Mouse (Mus musculus): Measurements from ENCODE around the gene Rpp38. TPM values are rescaled to one million over a fixed set of nuclear protein-coding genes. Genes with fewer than 3 reads are reported as not detected.

Gene Rpp38
- total and polyA plus RNA-seq, 3 experiments, result 9.9 to 16.6 TPM; not detected in 1

DNA sequence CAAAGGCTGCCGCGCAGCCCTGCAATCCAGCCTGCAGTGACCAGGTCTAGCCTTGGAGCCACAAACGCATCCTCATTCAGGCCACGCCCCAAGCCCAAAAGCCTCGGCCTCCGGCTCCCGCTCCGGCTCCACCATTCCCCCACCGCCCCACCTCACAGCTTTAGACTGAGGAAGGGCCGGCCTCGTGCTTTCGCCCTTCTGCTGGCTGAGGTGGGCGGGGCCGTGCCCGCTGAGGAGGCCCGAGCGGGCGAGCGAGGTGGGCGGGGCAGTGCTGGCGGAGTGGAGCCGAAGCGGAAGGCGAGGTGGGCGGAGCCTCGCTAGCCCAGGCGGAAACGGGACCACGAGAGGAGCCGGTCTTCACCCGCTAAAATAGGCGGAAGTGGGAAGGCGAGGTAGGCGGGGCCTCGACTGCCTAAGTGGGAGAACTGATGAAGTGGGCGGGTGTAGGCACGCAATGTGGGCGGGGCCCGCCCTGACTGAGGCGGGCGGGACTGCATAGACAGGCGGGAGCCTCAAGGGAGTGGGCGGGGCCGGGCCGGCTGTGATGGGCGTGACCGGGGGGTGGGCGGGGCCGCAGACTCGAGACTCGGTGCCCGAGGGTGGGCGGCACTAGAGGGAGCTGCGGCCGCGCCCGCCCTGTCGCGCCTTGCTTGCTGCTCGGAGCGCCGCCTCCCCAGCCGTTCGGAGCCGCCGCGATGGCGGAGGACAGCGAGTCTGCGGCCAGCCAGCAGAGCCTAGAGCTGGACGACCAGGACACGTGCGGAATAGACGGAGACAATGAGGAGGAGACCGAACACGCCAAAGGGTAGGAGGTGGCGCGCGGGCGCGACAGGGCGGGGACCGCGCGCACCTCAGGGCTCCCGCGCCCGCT lies 48.6 kb downstream of the Rpp38 start, which contains the start of gene Nmt2:
Gene Nmt2 (plus strand): TSS at position 611 of the 871 bp plus-strand sequence.
- DNase-seq (ENCODE audit: low read depth, low spot score), result peak; percentile 100
- peaks cover 7 to 19% of the 10 kb centered on the region in 2 experiments for H3K4me1 ChIP-seq (ENCODE audit: control insufficient read depth in 1 of 2, insufficient read depth in 2 of 2, low read length in 2 of 2)

DNA sequence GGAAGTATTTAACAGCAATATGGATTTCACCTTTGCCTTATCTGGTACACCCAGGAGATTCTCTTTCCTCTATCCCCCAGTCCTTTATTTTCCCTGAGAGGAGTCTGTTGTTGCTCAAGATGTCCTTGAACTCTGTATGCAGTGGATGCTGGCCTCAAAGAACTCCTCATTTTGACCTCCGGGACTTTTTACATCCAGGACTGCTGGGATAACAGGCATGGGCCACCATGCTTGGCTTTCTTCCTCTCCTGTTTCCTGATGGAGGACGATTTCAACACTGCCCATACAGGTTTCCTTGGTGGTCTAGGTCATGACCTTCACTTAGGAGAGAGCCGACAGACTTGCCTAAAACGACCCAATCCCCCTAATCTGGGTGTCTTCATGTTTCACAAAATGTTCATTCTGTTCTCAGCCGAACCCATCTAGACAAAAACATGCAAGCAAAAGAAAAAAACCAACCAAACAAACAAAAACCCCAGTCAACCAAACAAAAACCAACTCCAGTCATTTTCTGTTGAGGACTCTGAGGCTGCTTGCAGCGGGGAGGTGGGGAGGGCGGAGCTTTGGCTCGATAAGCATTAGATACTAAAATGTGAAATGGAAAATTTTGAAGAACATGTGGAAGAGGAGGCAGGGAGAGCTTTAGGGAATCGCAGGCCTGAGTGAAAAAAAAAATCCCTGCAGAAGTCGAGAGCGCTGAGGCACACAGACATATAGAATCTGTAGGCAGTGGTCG lies 49.4 kb downstream of the Rpp38 start:
- no peak for TF ChIP-seq NRF1 (IDR thresholded peaks at IDR 0.05; ENCODE audit: insufficient read depth, low read depth, low read length, poor library complexity, severe bottlenecking)
- peak; percentile 78; the same call in 1 of the 2 replicates for TF ChIP-seq ZMIZ1 (IDR thresholded peaks at IDR 0.05; ENCODE audit: low read depth, low read length)
- TF ChIP-seq GATA1 (IDR thresholded peaks at IDR 0.05; ENCODE audit: low read depth, low read length), result peak; percentile 43
- TF ChIP-seq ZNF384 (IDR thresholded peaks at IDR 0.05; ENCODE audit: low read depth, low read length), result no peak
- peak in 1 of 2 experiments; percentile 60; a peak in 2 of 4 replicates for TF ChIP-seq POLR2A (IDR thresholded peaks at IDR 0.05; ENCODE audit: control insufficient read depth in 1 of 2, insufficient read depth in 1 of 2, low read depth in 1 of 2, low read length in 2 of 2, poor library complexity in 1 of 2)
- no peak for TF ChIP-seq MYC (IDR thresholded peaks at IDR 0.05; ENCODE audit: low read depth, low read length)
- TF ChIP-seq TBP (IDR thresholded peaks at IDR 0.05; ENCODE audit: low read depth, low read length), result 0 out of 2 replicates have a peak, but pooled peaks have one; percentile 53
- 0 out of 2 replicates have a peak, but pooled peaks have one; percentile 84 for TF ChIP-seq CHD1 (IDR thresholded peaks at IDR 0.05; ENCODE audit: low read depth, low read length)
- no peak for TF ChIP-seq MYB (IDR thresholded peaks at IDR 0.05; ENCODE audit: low read depth, low read length)
- no peak for TF ChIP-seq HCFC1 (IDR thresholded peaks at IDR 0.05; ENCODE audit: low read depth, low read length)
- peak in 1 of 2 experiments; percentile 13; a peak in 1 of 4 replicates for TF ChIP-seq EP300 (IDR thresholded peaks at IDR 0.05; ENCODE audit: low read depth in 1 of 2, low read length in 2 of 2)
- no peak for TF ChIP-seq ZKSCAN1 (IDR thresholded peaks at IDR 0.05; ENCODE audit: low read depth, low read length)
- DNase-seq (ENCODE audit: low read depth, low spot score), result peak; percentile 86
- H3K27me3 ChIP-seq (ENCODE audit: control insufficient read depth in 1 of 2, insufficient read depth in 2 of 2, low read length in 2 of 2), result no peaks in the 10 kb centered on the region
- peaks cover 7 to 19% of the 10 kb centered on the region in 2 experiments for H3K4me1 ChIP-seq (ENCODE audit: control insufficient read depth in 1 of 2, insufficient read depth in 2 of 2, low read length in 2 of 2)
- peak overlapping the region; percentile 88 for H3K27ac ChIP-seq (ENCODE audit: control insufficient read depth, low read depth, low read length)
- peak overlapping the region; percentile 64 to 73 for H3K4me3 ChIP-seq (ENCODE audit: control insufficient read depth in 1 of 2, insufficient read depth in 1 of 2, low read depth in 2 of 2, low read length in 2 of 2)
- peaks cover 0 to 26% of the 10 kb centered on the region in 2 experiments; a peak in 2 of 4 replicates for H3K36me3 ChIP-seq (ENCODE audit: control insufficient read depth in 1 of 2, insufficient read depth in 2 of 2, low read length in 2 of 2)
- peaks cover 19% of the 10 kb centered on the region for H3K79me2 ChIP-seq (ENCODE audit: control insufficient read depth, insufficient read depth, low read length, poor library complexity)
- H3K9ac ChIP-seq (ENCODE audit: control insufficient read depth, low read depth, low read length, poor library complexity, severe bottlenecking), result peak overlapping the region; percentile 76
- H3K9me3 ChIP-seq (replicated peaks; ENCODE audit: insufficient read depth, low read length), result no peaks in the 10 kb centered on the region

More for the DNA sequence above, 48.6 kb downstream of the Rpp38 start, which contains the start of gene Nmt2:
- TF ChIP-seq MAX (IDR thresholded peaks at IDR 0.05; ENCODE audit: low read length) (peak; percentile 72; the same call in 1 of the 2 replicates), SIN3A (IDR thresholded peaks at IDR 0.05; ENCODE audit: low read length) (peak; percentile 83), ZNF384 (IDR thresholded peaks at IDR 0.05; ENCODE audit: low read depth, low read length) (no peak), RAD21 (IDR thresholded peaks at IDR 0.05; ENCODE audit: low read depth, low read length) (no peak), POLR2AphosphoS2 (IDR thresholded peaks at IDR 0.05; ENCODE audit: low read length) (peak; percentile 56; the same call in 1 of the 2 replicates), MAZ (IDR thresholded peaks at IDR 0.05; ENCODE audit: low read depth, low read length) (peak; percentile 77; the same call in 1 of the 2 replicates), POLR2A (IDR thresholded peaks at IDR 0.05; ENCODE audit: control insufficient read depth in 1 of 2, insufficient read depth in 1 of 2, low read depth in 1 of 2, low read length in 2 of 2, poor library complexity in 1 of 2) (peak; percentile 60 to 62; a peak in 3 of 4 replicates), CTCF (IDR thresholded peaks at IDR 0.05 in 2 of 3, conservative IDR thresholded peaks at IDR 0.05 in 1 of 3; ENCODE audit: control insufficient read depth in 1 of 3, insufficient read depth in 1 of 3, low read depth in 2 of 3, low read length in 3 of 3, poor library complexity in 1 of 3, severe bottlenecking in 1 of 3) (no peak; a peak in 1 of 6 replicates), NRF1 (IDR thresholded peaks at IDR 0.05; ENCODE audit: insufficient read depth, low read depth, low read length, poor library complexity, severe bottlenecking) (peak; percentile 24; the same call in 1 of the 2 replicates), CHD2 (IDR thresholded peaks at IDR 0.05; ENCODE audit: low read length) (no peak), HCFC1 (IDR thresholded peaks at IDR 0.05; ENCODE audit: low read depth, low read length) (peak; percentile 69; the same call in 1 of the 2 replicates), ZMIZ1 (IDR thresholded peaks at IDR 0.05; ENCODE audit: low read depth, low read length) (0 out of 2 replicates have a peak, but pooled peaks have one; percentile 47), ELF1 (IDR thresholded peaks at IDR 0.05; ENCODE audit: low read depth, low read length) (peak; percentile 94), MXI1 (IDR thresholded peaks at IDR 0.05; ENCODE audit: low read depth, low read length) (peak; percentile 83), NELFE (IDR thresholded peaks at IDR 0.05; ENCODE audit: low read depth, low read length) (peak; percentile 65), MYC (IDR thresholded peaks at IDR 0.05; ENCODE audit: low read depth, low read length) (peak; percentile 31; the same call in 1 of the 2 replicates), BHLHE40 (IDR thresholded peaks at IDR 0.05; ENCODE audit: borderline replicate concordance, low read depth, low read length) (no peak), USF2 (IDR thresholded peaks at IDR 0.05; ENCODE audit: borderline replicate concordance in 1 of 2, insufficient read depth in 1 of 2, low read depth in 1 of 2, low read length in 2 of 2) (no peak), USF1 (IDR thresholded peaks at IDR 0.05; ENCODE audit: low read depth, low read length) (peak; percentile 1; the same call in 1 of the 2 replicates), TBP (IDR thresholded peaks at IDR 0.05; ENCODE audit: low read depth, low read length) (0 out of 2 replicates have a peak, but pooled peaks have one; percentile 7), TCF12 (IDR thresholded peaks at IDR 0.05; ENCODE audit: low read depth, low read length) (no peak; the same call in 1 of the 2 replicates)
- H3K27me3 ChIP-seq (ENCODE audit: control insufficient read depth in 1 of 2, insufficient read depth in 2 of 2, low read length in 2 of 2), result no peaks in the 10 kb centered on the region
- H3K9me3 ChIP-seq (replicated peaks; ENCODE audit: insufficient read depth, low read length), result no peaks in the 10 kb centered on the region
- peak within 1 kb of the TSS; percentile 88 for H3K27ac ChIP-seq (ENCODE audit: control insufficient read depth, low read depth, low read length)
- peak within 1 kb of the TSS; percentile 98 to 99 for H3K4me3 ChIP-seq (ENCODE audit: control insufficient read depth in 1 of 2, insufficient read depth in 1 of 2, low read depth in 2 of 2, low read length in 2 of 2)
- H3K79me2 ChIP-seq (ENCODE audit: control insufficient read depth, insufficient read depth, low read length, poor library complexity), result peaks cover 25% of the 10 kb centered on the region
- H3K36me3 ChIP-seq (ENCODE audit: control insufficient read depth in 1 of 2, insufficient read depth in 2 of 2, low read length in 2 of 2), result peaks cover 0 to 30% of the 10 kb centered on the region in 2 experiments; a peak in 2 of 4 replicates
- peak within 1 kb of the TSS; percentile 98 for H3K9ac ChIP-seq (ENCODE audit: control insufficient read depth, low read depth, low read length, poor library complexity, severe bottlenecking)
